Mouse (Mus musculus) lung, postnatal 25 days (tissue): ENCODE measurements around the gene AC124108.1.
"Not testable (repeated sequence)": the region's sequence is repeated elsewhere in the genome, so short reads cannot be mapped to it uniquely, and the experiment has no call there.

Experiments
- DNase-seq: peaks from one replicate; pipeline ENCODE4 v3.0.0; 2022; ENCODE audit warnings: low spot score

Gene AC124108.1

DNA sequence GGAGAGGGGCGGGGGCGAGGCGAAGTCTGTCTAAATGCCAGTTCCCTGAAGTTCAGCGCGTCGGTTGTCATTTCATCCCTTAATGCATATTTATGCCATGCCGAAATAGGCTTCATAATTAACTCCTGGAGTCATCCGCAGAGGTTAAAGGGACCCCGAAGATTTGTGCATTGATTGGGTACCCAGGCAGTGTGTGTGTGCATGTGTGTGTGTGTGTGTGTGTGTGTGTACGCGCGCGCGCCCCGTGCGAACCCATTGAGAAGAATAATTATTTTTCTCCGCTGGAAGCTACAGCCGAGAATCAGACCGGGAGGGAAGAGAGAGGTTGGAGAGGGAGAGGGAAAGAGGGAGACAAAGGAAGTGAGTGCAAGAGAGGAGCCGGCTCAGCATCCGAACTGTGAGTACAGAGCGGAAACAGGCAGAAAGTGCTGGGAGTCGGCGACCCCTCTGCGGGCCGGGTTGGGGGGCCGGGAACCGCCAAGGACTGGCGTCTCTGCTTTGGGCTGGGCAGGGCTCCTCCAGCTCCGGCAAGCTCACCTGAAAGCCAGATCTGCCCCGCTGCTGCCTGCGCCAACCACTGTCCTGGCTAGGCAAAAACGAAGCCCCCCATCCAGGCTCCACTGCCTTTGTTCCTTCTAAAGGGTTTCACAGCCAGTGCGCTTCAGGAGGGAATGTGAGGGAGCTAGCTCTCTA is at the start of gene AC124108.1, which contains the start of gene Lemd1:
Gene AC124108.1 (plus strand): TSS at position 365 of the 693 bp plus-strand sequence.
Gene Lemd1 (plus strand): TSS at position 339 of the 693 bp plus-strand sequence.
- no peak for DNase-seq

DNA sequence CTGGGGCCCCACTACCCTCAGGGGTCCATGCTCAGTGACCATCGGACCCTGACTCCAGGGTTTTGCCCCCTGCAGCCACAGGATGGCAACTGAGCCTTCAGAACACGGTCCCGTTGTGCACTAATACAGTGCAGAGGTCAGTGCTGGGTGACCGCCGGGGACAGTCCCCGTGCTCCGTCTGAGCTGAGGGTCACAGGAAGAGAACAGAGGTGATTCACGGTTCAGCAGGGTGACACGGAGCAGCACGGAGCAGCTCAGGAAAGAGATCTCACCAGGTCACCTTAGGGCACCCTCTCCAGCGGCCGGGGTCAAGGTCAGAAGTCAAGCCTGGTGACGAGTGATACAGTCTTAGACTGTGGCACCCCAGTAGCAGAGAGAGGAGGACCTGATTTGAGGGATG is 49.5 kb upstream of the AC124108.1 start:
- no peak for DNase-seq

DNA sequence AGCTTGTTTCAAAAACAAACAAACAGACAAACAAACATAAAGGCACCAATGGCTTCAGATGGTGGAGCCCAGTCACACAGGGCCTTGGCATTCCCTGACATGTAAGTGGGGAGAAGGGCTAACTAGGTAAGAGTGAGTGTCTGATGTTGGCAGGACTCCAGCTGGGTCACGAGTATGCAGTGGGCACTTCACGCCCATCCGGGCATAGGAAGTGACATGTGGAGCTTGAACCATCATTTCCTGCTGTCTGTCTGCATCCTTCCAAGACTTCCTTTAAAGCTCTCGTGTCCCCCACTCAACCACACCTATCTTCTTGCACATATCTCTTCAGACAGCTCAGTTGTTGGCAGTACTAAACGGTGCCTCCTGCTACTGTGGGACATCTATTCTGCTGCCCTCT is 48.2 kb upstream of the AC124108.1 start:
- no peak for DNase-seq

DNA sequence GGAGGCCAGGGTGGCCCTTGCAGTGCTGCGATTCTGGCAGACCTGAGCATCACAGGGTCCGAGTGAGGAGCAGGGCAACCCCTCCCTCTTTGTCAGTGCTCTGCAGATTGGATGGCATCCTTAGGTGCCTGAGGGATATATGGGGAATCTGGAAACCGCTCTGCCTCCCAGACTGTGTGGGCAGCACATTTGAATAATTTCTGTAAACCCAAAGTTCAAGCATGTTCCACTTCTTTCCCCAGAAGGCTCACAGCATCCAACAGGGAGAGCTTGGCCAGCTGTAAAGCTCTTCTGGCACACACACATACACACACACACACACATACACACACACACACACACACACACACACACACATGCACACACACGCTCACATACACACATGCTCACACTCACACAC is 47.5 kb upstream of the AC124108.1 start:
- no peak for DNase-seq

DNA sequence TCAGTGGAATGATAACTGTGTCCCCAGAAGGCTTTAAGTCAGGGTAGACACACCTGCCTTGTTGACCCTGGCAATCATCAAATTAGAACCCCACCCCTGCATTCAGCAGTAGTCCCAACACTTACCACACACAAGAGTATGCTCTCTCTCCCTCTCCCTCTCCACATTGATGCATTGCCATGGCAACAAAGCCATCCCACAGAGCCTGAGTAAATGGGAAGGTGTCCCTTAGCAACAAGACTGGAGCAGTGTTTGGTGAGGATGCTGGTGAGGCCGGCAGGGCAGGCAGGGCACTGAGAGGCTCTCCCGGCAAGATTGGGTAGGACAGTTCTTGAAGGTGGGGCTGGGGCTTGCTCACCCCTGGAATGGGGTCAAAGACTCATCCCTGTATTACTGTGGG is 47.0 kb upstream of the AC124108.1 start:
- no peak for DNase-seq

DNA sequence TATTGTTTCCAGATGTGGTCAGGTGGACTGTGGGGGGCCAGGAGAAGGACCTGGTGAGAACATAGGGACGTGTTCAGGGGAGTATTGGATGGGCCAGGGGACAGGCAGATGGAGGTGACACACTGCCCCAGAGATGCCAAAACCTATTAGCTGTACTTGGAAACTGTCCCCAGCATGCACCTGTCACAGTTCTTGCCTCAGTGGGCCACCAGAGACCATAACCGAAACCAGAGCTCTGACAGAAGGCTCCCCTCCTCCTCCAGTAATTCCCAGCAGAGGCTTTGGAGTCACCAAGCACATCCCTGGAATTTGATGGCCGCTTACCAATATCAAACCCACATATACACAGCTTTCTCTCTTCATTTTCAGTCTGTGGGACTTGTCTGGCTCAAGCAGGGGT is 46.4 kb upstream of the AC124108.1 start:
- no peak for DNase-seq

DNA sequence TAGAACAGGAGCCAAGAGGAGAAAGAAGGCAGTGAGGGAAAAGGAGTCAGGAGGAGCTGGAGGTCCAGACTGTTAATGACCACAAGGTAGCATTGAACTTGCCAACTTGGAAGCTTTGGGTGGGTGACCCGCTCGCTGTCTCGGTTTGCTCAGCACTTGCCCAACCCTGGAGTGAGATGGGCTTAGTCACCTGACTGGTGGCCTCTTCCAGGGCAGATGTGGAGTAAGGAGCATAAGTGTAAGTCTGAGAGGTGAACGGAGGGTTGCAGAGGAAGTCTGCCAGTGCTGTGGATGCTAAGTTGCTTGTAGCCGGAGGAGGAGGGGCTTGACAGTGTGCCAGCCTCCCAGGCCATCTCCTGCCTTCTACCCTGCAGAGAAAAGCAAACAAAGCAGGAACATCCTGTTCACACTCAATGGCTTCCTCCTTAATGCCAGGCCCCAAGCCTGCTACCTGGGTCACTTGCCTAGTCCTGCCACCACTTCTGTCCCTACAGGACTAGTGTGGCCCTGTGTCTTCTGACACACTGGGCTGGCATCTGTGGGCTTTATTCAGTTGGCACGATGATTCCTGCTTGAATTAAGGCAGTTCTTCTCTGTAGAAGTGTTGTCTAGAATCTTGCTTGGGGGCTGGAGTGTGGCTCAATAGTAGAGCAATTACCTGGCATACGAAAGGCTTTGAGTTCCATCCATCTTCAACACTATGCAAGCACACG is 45.1 kb upstream of the AC124108.1 start:
- no peak for DNase-seq

DNA sequence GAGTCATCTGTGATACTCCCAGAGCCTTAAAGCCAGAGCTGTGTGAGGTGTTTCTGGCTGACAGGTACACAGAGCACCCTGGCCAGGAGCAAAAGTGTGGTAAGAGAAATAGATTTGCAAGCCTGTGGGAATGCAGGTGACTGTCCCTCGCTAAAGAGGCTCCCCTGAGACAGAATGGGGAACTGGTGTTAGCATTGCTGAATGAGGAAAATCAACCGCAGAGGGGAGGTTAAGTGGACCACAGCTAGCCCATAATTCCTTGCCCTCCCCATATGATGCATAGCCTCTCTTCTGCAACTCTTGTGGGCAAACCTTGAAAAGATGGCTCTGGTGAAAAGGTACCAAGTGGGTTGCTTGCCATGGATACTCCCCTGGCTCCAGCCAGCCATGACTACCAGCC is 41.8 kb upstream of the AC124108.1 start:
- DNase-seq = no peak

DNA sequence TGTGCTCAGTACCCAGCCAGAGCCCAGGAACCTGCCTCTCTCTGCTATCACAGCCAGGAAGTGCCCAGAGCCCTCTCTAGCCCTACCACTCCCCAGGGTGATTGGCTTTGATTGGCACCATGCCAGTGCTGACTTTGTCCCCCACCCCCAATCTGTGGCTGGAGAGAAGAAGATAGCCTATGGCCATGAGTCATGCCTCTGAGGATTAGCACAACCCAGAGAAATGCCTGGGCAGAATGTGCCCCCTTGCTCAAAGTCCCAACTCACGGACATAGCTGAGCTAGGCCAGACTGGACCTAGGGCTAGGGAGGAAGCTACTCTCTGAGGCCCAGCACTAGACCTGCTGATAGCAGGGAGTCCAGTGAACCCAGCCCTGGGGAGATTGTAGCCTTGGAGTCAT is 41.1 kb upstream of the AC124108.1 start:
- no peak for DNase-seq

DNA sequence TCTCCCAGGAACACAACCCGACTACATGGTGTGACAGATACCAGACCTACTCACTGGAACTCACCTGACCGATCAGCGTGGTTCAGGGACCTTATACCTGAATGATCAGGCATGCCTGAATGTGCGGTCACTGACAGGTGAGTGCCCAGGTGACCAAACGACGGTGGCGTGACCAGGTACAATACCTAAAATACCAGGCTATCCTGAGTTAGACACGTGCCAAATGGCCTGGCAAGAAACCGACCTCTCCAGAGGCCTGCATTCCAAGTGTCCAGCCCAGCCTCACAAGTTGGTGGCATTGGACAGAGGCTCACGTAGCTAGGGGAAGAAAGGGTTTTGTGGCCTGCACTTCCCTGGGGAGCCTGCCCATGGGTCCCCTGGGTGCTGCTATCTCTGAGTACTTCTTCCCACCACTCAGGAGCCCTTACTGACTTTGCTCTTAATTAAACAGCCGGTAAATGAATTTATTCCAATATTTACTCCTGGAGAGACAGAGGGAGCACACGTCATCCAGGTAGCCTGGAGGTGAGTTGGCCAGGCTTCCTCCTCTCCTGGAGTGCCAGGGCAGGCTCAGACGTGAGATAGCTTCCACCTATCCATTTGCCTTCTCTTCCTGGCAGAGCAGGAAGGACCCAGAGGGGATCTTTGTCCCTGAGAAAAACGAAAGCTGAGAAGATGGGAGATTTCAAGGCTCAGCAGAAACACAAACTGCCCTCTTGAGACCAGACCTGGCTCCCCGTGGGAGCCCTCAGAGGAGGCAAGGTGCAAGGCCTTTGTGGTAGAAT is 40.2 kb upstream of the AC124108.1 start:
- peak; percentile 72 for DNase-seq

DNA sequence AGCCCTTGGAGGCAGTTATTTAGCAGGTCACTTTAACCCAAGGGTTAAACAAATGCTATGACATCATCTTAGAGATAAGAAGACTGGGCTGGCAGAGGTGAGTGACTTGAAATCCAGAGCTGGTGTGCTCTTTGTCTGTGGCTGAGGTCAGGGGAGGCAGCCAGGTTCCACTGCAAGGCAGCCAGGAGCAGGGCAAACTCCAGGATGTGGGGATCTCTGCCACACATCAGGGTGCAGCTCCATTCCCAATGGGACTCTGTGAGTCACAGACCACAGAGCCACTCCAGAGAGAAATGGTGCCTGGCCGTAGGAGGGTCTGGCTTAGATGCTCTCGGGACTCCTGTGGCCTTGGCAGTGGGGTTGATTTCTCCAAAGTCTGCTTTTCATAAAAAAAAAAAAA is 39.3 kb upstream of the AC124108.1 start:
- DNase-seq = no peak

DNA sequence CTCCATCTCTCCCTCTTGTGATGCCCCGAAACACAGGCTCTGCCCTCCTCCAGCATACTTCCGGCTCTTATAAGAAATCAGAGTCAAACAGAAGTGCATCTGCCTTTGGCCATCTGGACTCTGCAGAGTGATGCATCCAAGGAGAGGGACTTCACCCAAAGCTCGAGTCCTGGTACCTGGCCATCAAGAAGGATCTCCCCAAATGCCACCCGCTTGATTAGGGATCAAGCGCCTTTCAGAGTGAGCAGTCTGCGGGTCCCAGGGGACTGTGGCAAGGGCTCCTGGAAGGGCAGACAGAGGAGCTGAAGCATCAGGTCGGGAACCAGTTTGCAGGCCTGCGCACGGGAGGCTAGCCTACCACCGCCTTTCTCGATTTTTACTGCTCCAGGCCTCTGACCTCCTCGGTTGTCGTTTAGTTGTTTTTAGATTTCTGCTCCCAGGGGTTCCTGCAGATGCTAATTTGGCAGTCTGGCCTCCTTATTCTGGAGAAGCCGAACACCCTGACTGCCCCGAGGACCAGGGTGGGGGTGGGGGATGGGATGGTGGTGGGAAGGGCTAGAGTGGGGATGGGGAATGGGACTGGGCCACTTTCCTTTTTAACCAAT is 38.1 kb upstream of the AC124108.1 start:
- DNase-seq = no peak

DNA sequence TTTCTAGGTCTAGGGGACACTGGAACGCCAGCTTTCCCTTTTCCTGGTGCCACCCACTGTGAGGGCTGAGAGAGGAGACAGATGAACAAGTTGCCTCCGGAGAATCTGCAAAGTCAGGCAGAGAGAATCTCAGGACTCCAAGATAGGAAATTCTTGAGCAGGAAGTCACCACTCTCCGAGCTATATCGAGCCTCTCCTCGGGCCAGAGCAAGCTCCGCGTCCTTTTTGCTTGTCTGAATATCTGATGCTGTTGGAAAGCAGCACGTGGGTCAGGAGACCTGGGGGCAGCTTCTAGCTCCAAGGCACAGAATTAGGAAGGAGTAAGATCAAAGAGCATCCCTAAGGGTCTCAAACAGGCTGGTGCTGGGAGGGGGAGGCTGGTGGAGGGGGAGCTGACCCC is 37.6 kb upstream of the AC124108.1 start:
- DNase-seq = no peak

DNA sequence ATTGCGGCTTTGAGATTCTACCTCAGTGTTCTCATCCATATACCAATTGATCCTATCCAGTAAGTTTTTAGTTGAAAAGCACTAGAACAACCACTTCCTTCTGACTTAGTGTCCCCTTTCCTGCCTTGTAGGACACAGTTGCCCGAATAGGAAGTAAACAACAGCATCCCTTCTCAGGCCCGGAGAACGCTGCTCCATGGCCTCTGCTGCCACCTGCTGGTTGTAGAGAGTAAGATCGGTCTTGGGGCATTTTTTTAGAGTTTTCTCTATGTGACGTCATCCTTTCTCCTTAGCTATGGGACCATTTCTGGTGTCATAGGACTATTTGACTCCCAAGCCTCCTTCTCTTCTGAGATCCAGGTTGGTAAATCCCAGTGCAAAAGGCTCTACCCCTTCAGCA is 35.5 kb upstream of the AC124108.1 start:
- DNase-seq = peak; percentile 86

DNA sequence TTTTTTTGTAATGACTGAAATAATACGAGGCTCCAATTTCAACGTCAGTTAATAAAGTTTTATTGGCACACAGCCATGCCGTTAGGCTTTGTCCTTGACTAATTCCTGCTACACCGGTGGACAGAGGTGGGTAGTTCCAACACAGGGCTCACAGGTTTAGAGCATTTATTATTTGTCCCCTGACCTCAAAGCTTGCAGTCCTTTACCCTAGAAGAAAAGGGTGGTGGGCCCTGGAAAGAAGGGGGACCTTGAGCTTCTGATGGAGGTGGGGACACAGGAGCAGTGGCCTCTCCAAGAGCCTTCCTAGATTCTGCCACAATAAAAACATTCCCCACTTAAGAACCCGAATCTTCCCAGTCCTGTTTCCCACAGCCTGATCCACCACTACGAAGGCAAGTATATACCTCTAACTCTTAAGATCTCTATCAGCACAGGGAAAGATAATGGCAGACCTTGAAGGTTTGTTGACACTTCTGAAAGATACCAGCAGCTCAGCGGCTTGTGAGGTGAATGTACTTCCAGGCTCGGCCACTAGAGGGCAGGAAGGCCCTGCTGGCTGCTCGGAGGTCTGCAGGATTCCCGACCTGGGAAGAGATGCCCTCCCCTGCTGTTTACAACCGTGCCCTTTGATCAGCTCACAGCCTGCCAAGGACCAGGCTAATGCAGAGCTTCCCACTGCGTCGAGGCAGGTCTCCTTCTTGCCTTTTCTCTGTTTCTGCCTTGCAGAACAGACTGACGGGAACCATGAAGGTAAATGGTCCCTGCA is 34.1 kb upstream of the AC124108.1 start:
- DNase-seq = peak; percentile 80

DNA sequence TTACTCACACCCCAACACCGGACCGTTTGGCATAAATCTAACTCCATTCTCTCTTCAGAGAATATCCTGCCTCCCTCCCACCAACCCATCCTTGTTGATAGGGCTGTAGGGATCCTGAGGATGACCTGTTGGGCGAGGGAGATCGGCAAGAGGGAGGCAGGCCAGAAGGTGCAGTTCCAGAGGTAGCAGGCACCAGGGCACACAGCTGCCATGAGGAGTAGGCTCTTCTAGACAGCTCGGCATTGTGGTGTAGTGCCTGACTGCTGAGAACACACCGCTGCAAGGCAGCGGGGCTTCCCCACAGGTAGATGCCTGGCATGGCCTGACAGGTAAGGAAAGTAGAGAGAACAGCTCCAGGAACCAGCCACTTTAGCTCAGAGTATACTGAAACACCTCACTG is 33.4 kb upstream of the AC124108.1 start:
- no peak for DNase-seq

DNA sequence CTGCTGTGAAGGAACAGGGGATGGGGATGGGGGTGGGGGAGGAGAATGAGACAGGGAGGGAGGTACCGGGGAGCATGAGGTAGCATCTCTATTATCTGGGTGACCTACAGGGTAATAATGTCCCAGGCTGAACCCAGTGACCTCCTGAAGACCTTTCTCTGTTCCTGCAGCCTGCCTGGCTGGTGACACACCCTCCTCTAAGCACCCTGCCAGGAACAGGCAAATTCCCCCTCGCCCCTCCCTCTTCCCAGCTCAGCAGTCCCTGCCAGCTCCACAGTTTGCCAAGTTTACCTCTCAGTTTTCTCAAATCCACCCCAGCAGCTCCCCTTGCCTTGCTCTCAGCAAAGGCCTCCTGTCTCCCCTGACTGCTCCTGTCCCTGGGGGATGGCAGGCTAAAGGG is 32.5 kb upstream of the AC124108.1 start:
- DNase-seq = peak; percentile 54

DNA sequence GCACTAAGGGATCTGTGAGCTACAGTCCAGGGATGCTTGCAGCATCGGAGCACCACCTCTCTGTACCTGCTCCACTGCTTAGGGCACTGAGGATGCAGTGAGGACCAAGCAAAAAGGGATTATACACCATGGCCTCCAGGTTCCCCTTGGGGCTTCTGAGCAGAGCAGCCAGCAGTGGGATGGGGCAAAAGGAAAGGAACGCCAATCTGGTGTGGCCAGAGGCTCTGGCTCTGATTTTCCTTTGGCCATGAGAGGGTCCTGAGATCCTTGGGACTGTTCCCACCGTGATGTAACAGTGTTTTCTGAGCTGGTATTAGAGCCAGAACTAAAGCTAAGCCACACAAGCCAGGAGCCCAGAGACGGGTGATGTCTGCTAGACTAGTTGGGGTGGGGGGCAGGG is 31.6 kb upstream of the AC124108.1 start:
- DNase-seq = no peak

DNA sequence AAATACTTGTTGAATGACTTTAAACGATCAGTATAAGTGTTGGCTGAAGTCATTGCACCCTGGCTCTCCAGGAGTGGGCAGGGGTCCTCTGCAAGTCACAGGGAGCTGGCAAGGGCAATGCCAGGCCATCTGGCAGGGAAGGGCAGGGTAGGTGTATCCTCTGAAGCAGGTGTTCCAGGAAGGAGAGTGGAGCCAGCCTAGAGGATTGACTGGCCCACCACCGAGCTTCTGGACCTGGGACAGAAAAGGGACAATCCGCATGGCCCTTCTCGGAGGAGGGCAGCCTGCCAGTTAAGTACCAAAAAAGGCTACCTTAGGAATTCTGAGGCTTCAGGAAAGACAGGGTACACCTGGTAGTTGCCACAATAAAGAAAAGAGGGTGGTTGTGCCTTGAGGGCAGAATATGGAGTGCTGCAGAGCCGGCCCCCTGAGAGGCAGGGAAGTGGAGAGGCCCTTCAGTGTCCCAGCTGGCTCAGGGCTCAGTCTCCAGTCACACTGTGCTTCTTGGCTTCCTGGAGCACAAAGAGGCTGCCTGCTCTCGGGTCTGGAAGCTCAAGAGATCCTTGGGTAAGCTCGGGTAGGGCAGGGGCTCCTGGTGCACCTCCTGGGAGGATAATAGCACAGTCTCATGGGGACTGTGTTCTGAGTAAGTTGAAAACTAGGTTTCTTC is 29.9 kb upstream of the AC124108.1 start:
- no peak for DNase-seq

DNA sequence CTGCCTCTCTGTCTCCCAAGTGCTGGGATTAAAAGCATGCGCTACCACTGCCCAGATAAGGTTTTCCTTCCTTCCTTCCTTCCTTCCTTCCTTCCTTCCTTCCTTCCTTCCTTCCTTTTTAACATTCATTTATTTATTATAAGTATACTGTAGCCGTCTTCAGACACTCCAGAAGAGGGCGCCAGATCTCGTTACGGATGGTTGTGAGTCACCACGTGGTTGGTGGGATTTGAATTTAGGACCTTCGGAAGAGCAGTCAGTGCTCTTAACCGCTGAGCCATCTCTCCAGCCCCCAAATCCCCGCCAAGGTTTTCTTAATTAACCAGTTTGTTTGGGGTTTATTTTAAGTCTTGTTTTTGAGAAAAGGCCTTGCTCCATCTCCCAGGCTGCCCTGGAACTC is 28.6 kb upstream of the AC124108.1 start:
- not testable (repeated sequence) for DNase-seq
